Mouse (Mus musculus) left cerebral cortex, postnatal 14 days (tissue): ENCODE results near the gene Olfr881. TPM values are rescaled to one million over a fixed set of nuclear protein-coding genes. Genes with fewer than 3 reads are reported as not detected.

Source experiments
- DNase-seq, 2 experiments: peaks; one replicate each; pipeline ENCODE4 v3.0.0; 2021 to 2022; ENCODE audit warnings: low spot score in 2 of 2, mixed read lengths in 1 of 2
- intact Hi-C: fragments of 180-260 bp; cut with DNase I; formaldehyde crosslinking; loops from one replicate; pipeline ENCODE4 v1.15.1; 2025
- long read RNA-seq, 2 experiments: library from polyadenylated mRNA; stranded (forward); transcript quantifications; one replicate each; pipeline ENCODE4 v2.0.0; 2021
- total RNA-seq, 2 experiments: library from RNA; stranded (reverse); gene quantifications; 2 replicates each; pipeline ENCODE4 v1.2.3; 2021

Gene Olfr881
- total RNA-seq, result not detected
- long read RNA-seq, experiment 1, result 0 reads
- long read RNA-seq, experiment 2, result 0 reads

DNA sequence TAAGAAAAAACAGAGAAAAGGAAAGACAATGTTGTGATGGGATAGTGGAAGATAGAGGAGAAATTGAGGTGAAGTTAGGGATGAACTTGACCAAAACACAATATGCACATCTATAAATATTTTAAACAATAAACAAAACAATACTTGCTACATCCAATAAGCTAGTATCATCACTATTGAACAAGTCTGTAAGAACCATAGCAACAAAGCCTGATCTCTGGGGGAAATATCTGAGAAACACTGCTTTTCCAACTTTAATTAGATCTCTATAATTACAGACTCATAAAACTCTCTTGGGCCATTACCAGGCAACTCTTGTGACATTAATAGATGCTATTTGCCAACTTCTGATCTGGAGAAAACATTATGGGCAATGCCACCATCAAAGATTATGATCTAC, at the start of gene Olfr881:
Gene Olfr881 (plus strand): TSS at position 301 of the 400 bp plus-strand sequence.
- no peak for DNase-seq
- intact Hi-C loops, result no loop called here

DNA sequence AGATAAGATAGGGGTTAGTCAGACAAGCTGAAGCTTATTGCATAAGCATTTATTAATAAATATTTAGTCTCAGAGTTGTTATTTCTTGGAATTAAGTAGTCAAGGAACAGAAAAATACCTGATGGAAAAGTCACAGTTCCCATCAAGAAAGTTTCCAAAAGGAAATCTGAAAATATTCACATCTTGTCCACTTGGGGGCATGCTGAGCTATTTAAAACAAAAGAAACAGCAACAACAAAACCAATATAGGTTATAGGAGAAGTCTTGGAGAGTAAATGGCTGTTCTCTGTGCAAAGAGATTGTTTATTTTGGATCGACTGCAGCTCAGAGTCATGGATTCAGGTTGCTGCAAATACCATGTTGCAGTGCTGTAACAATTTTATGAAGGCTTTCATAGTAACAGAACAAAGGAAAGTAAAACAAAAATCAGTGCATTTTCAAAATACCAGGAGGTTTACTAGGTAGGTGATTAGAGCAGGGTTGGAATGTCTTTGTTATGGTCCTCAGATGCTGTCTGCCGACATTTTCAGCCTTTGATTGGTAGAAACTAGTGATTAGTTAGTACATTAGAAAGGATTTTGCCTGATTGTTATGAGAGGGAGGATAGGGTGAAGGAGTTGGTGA, 7.1 kb downstream of the Olfr881 start:
- intact Hi-C loops, result no loop called here
- peak in 1 of 2 experiments; percentile 3 for DNase-seq

DNA sequence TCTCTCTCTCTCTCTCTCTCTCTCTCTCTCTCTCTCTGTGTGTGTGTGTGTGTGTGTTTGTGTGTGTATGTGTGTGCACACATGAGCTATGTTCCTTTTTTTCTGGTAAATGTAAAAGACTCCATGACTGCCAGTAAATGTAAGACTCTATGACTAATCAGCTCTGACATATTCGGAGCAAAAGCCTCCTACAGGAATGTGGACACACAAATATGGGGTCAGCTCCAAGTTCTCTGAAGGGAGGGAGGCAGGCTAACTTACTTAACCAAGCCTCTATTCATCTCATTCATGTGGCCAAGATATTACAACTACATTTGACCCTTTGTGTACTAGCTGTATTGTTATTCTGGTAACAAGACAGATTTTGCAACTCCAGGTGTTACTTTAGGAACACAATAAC, 8.4 kb downstream of the Olfr881 start:
- intact Hi-C loops, result no loop called here
- no peak for DNase-seq

DNA sequence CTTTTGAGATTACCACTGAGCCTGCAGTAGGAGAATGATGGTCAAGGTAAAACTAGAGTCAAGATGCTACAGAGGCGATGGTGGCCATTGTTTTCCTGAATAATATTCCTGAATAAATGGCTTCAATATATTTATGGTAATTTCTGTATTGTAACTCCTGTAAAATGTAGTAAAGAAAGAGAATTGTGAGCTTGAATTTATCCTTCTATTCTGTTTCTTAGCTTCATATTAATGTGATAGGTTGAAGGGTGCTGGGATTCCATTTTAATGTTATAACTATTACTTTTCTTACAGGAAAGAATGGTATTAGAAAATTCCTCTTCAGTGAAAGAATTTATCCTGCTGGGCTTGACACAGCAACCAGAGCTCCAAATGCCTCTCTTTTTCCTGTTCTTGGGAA, 33.9 kb downstream of the Olfr881 start, which contains the start of gene Olfr883:
Gene Olfr883 (plus strand): TSS at position 301 of the 400 bp plus-strand sequence.
- DNase-seq, result no peak
- intact Hi-C loops, result no loop called here

Other genes starting within 250 kb of the Olfr881 start
- not detected for gene Olfr874, start 246.7 kb upstream of the Olfr881 start, total RNA-seq
- gene Olfr875, start 220.0 kb upstream of the Olfr881 start, total RNA-seq, result not detected
- gene Olfr876, start 188.8 kb upstream of the Olfr881 start, total RNA-seq, result not detected
- gene Olfr877, start 137.6 kb upstream of the Olfr881 start, total RNA-seq, result under 1 TPM in 1 of 2 experiments, not detected in 1; 0.15 TPM
- not detected for gene Olfr145, start 95.1 kb upstream of the Olfr881 start, total RNA-seq
- not detected for gene Olfr878, start 74.0 kb upstream of the Olfr881 start, total RNA-seq
- gene Olfr883, start 34.0 kb downstream of the Olfr881 start, total RNA-seq, result not detected
- gene Olfr884, start 54.7 kb downstream of the Olfr881 start, total RNA-seq, result not detected
- gene Olfr885, start 69.5 kb downstream of the Olfr881 start, total RNA-seq, result not detected
- gene Olfr887, start 92.2 kb downstream of the Olfr881 start, total RNA-seq, result not detected
- gene Olfr888, start 116.3 kb downstream of the Olfr881 start, total RNA-seq, result not detected
- gene Olfr889, start 123.4 kb downstream of the Olfr881 start, total RNA-seq, result not detected
- not detected for gene Olfr890, start 150.7 kb downstream of the Olfr881 start, total RNA-seq
- gene Olfr891, start 189.0 kb downstream of the Olfr881 start, total RNA-seq, result not detected
- gene Olfr893, start 216.5 kb downstream of the Olfr881 start, total RNA-seq, result not detected
- gene Olfr894, start 226.2 kb downstream of the Olfr881 start, total RNA-seq, result not detected